Mouse (Mus musculus) gonadal fat pad, adult 2 months (tissue): ENCODE results near the gene Gng10. TPM values are rescaled to one million over a fixed set of nuclear protein-coding genes. Genes with fewer than 3 reads are reported as not detected.

ENCODE experiments used
- DNase-seq: peaks from one replicate; pipeline ENCODE4 v3.0.0-alpha.2; 2012; ENCODE audit warnings: low read depth
- polyA plus RNA-seq: library from polyadenylated mRNA; depleted of rRNA; stranded (reverse); fragments of >200 nt; gene quantifications from 2 replicates; pipeline ENCODE4 v1.2.3, GENCODE M21; 2012; rRNA removed

Gng10 gene
- polyA plus RNA-seq, 1 experiment = 21.6 TPM

- no peak for DNase-seq
Observed at GRCm38 (mm10) chr4:59016922-59017321, 18.0 kb upstream of the Gng10 start.

GRCm38 (mm10) chr4:59034325-59034917 is 467 bp upstream of the Gng10 start:
- no peak for DNase-seq

- no peak for DNase-seq
Observed at GRCm38 (mm10) chr4:59035786-59036350, 980 bp downstream of the Gng10 start.

DNA sequence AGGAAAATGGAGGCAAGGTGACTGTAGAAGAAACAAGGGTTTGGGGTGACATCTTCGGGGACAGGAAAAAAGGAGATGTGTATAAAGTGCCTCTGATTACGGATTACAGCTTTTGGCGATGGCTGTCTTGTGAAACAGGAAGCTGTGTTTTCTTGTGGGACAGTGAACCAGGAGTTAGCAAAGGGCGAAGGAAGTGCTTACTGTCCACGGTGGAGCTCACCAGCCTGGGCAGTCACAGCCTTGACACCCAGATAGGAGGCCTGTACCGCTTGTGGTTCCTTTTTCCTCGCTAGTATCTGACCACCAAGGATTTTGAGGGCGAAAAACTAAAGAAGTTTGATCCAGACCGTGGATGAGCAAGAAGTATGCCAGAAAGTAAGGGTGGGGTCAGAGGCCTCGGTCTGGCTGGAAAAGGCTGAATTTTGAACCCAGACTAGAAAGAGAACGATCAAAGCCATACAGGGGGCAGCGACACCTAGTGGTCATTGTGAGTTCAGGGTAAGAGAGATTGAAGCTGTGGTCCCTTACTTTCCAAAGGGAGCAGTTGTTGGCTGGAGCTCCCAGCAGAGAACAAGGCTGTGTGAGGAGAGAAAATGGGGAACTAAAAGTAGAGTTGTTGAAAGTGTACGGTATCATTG is 1.7 kb downstream of the Gng10 start:
- no peak for DNase-seq

GRCm38 (mm10) chr4:59037525-59037924 is 2.6 kb downstream of the Gng10 start:
- DNase-seq = no peak

- no peak for DNase-seq
Observed at GRCm38 (mm10) chr4:59040397-59041287, 5.8 kb downstream of the Gng10 start.

DNA sequence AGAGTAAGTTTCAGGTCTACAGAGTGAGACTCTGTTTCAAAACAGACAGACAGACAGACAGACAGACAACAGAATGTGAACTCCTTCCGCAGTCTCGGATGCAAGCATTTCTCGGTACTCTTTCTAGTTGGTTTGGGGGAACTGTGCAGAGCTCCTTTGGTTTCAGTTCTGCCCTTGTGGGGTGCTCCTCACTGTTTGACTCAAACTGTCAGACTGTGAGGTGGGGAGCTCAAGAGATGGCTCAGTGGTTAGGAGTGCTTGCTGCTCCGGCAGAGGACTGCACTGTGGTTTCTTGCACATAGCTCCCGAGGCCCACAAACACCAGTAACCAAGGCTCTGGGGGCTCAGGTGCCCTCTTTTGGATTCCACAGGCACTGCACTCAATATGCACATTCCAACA is 8.2 kb downstream of the Gng10 start:
- DNase-seq = no peak

DNA sequence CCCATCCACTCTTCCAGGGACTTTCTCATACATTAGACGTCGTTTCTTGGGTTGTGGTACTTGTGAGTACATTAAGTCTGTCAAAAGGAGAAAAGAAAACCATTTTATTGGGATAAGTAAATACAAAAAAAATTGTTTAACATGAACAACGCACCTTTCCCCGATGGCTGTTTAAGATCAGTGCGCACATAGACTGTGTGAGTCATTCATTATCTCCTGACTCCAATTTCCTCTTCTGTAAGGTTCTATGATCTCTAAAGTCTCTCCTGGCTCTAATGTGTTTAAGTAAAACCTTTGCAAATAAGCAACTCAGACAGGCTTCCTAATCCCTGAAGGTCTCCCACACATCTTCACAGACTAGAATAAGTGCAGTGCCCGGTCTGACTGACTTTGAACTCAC is 9.0 kb downstream of the Gng10 start:
- no peak for DNase-seq

- no peak for DNase-seq
Observed at GRCm38 (mm10) chr4:59047222-59047621, 12.3 kb downstream of the Gng10 start.

DNA sequence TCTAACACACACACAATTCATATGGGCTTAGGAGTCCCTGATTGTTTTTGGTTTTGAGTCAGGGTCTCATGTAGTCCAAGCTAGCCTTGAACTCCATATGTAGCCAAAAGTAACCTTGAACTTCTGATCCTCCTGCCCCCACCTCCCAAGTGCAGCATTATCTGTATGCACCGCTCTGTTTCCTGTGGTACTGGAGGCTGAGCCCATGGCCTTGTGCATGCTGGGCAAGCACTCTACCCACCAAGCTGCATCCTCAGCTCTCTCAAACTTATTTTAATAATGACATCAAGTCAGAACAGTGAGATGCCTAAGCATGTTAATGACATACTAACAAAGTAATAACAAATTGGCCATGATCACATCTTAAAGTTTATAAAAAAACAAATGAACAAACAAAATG is 16.2 kb downstream of the Gng10 start:
- DNase-seq = no peak

DNA sequence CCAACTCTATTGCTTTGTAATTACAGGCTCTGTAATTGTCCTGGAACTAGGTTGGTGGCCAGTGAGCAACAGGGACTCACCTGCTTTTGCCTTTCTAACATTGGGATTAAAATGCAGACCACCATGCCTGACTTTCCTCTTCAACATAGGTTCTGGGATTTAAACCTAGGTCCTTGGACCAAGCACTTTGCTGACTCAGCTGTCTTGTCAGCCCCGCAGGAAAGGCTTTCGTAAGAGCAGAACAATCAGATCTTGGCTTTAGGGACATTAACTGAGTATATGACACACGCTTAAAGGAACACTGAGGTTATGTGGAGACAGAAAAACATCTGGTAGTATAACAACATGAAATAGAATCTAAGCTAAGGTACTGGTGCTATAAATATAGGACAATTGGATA is 23.0 kb downstream of the Gng10 start:
- DNase-seq = no peak

GRCm38 (mm10) chr4:59062526-59062925 is 27.6 kb downstream of the Gng10 start:
- no peak for DNase-seq

GRCm38 (mm10) chr4:59069276-59069675 is 34.4 kb downstream of the Gng10 start:
- no peak for DNase-seq

GRCm38 (mm10) chr4:59083430-59083829 is 48.5 kb downstream of the Gng10 start:
- no peak for DNase-seq

GRCm38 (mm10) chr4:59089391-59089790 is 54.5 kb downstream of the Gng10 start:
- no peak for DNase-seq

Other genes with a start within 250 kb of the Gng10 start
- 0.12 and 0.23 TPM in 2 replicates for gene Olfr267, start 247.4 kb upstream of the Gng10 start, polyA plus RNA-seq
- gene Ecpas, start 122.3 kb upstream of the Gng10 start, polyA plus RNA-seq = 16.8 and 21.2 TPM in 2 replicates
- gene Zkscan16, start 91.5 kb upstream of the Gng10 start, polyA plus RNA-seq = 0.53 and 0.66 TPM in 2 replicates
- 6.7 and 6.8 TPM in 2 replicates for gene Ptgr1, start 48.0 kb upstream of the Gng10 start, polyA plus RNA-seq
- 3.7 and 4.7 TPM in 2 replicates for gene Dnajc25, start 40.0 kb upstream of the Gng10 start, polyA plus RNA-seq
- not detected in 2 replicates for gene Gm20503, start 31.9 kb upstream of the Gng10 start, polyA plus RNA-seq
- 0.03 TPM in 1 of 2 replicates, not detected in the other for gene AI481877, start 103.9 kb downstream of the Gng10 start, polyA plus RNA-seq
- gene Ugcg, start 154.2 kb downstream of the Gng10 start, polyA plus RNA-seq = 10.9 and 13.5 TPM in 2 replicates